Mouse (Mus musculus): Measurements from ENCODE around the gene Rnf31.

Rnf31 gene

GRCm38 (mm10) chr14:55604823-55605222 is 13.3 kb downstream of the Rnf31 start:
- DNase-seq (ENCODE audit: low spot score in 2 of 2), result no peak

- DNase-seq (ENCODE audit: low spot score in 2 of 2), result no peak
Measured at GRCm38 (mm10) chr14:55605743-55606459, 14.4 kb downstream of the Rnf31 start.

- no peak for DNase-seq (ENCODE audit: low spot score in 2 of 2)
Measured at GRCm38 (mm10) chr14:55608339-55608738, 16.8 kb downstream of the Rnf31 start.

GRCm38 (mm10) chr14:55613346-55613745 is 21.8 kb downstream of the Rnf31 start:
- no peak for DNase-seq (ENCODE audit: low spot score in 2 of 2)

GRCm38 (mm10) chr14:55614565-55615178 is 23.2 kb downstream of the Rnf31 start:
- no peak for DNase-seq (ENCODE audit: low spot score in 2 of 2)

- no peak for DNase-seq (ENCODE audit: low spot score in 2 of 2)
Measured at GRCm38 (mm10) chr14:55615876-55616275, 24.4 kb downstream of the Rnf31 start.

- no peak for DNase-seq (ENCODE audit: low spot score in 2 of 2)
Measured at GRCm38 (mm10) chr14:55616844-55617243, 25.3 kb downstream of the Rnf31 start.

GRCm38 (mm10) chr14:55617822-55618221 is 26.3 kb downstream of the Rnf31 start, which contains the start of gene Rec8:
Gene Rec8, plus strand, starts transcription at chr14:55618037.
- no peak for DNase-seq (ENCODE audit: low spot score in 2 of 2)

- no peak for DNase-seq (ENCODE audit: low spot score in 2 of 2)
Measured at GRCm38 (mm10) chr14:55618486-55619195, 27.1 kb downstream of the Rnf31 start.

- no peak for DNase-seq (ENCODE audit: low spot score in 2 of 2)
Measured at GRCm38 (mm10) chr14:55628077-55628827, 36.7 kb downstream of the Rnf31 start.

GRCm38 (mm10) chr14:55629312-55629711 is 37.8 kb downstream of the Rnf31 start:
- no peak for DNase-seq (ENCODE audit: low spot score in 2 of 2)

GRCm38 (mm10) chr14:55634874-55635522 is 43.5 kb downstream of the Rnf31 start:
- peak; percentile 15 to 17 for DNase-seq (ENCODE audit: low spot score in 2 of 2)

- DNase-seq (ENCODE audit: low spot score in 2 of 2), result peak; percentile 84 to 90
Measured at GRCm38 (mm10) chr14:55635523-55636007, 44.1 kb downstream of the Rnf31 start, which contains the start of gene Ipo4. Gene Ipo4, minus strand, starts transcription at chr14:55635957.

- no peak for DNase-seq (ENCODE audit: low spot score in 2 of 2)
Measured at GRCm38 (mm10) chr14:55637795-55638194, 46.3 kb downstream of the Rnf31 start, which contains the start of gene Gm49378. Gene Gm49378, minus strand, starts transcription at chr14:55637895.

- no peak for DNase-seq (ENCODE audit: low spot score in 2 of 2)
Measured at GRCm38 (mm10) chr14:55640816-55641215, 49.3 kb downstream of the Rnf31 start.

GRCm38 (mm10) chr14:55641291-55641690 is 49.8 kb downstream of the Rnf31 start:
- no peak for DNase-seq (ENCODE audit: low spot score in 2 of 2)

- DNase-seq (ENCODE audit: low spot score in 2 of 2), result no peak
Measured at GRCm38 (mm10) chr14:55642679-55643059, 51.2 kb downstream of the Rnf31 start.

- peak; percentile 82 to 83 for DNase-seq (ENCODE audit: low spot score in 2 of 2)
Measured at GRCm38 (mm10) chr14:55643060-55643907, 51.8 kb downstream of the Rnf31 start, which contains the start of gene Tm9sf1. Gene Tm9sf1, minus strand, starts transcription at chr14:55643806.

- DNase-seq (ENCODE audit: low spot score in 2 of 2), result no peak
Measured at GRCm38 (mm10) chr14:55644261-55644888, 52.9 kb downstream of the Rnf31 start.

- no peak for DNase-seq (ENCODE audit: low spot score in 2 of 2)
Measured at GRCm38 (mm10) chr14:55649884-55650283, 58.4 kb downstream of the Rnf31 start, which contains the start of gene Tssk4. Gene Tssk4, plus strand, starts transcription at chr14:55650184.
